Mouse (Mus musculus): ENCODE measurements around the gene Scaf11.

DNA sequence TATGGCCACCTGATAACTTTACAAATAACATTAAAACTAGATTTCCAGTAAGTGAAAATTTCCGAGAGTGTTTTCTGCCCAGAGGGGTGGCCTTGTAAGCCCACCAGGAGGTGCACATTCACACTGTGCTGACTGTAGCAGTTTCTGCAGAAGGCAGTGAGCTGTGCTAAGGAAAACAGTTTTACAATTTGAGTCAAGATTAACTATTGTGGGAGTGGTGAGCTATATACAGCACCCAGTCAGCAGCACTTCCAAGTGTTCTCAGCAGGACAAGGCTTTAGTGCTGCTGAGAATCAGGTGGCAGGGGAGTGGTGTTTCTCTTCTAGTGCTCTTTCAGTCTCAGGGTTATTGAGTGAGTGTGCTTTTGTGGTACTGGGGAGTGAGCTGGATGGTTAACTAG lies 72.1 kb downstream of the Scaf11 start:
- TF ChIP-seq CTCF (IDR thresholded peaks at IDR 0.05; ENCODE audit: low read depth) (no peak), EP300 (optimal IDR thresholded peaks at IDR 0.05) (no peak)
